Comparison of ENCODE assay signal across 8 mouse cellular contexts in genomic region chr9:120934821-120935633, GRCm38 (mm10). TPM values are rescaled to one million over a fixed set of nuclear protein-coding genes. Genes with fewer than 3 reads are reported as not detected.
DNase-seq lines count a peak whose midpoint lies in the region; ATAC-seq and TF ChIP-seq lines count a peak whose summit lies in the region.

No protein-coding gene starts in this region.

- H3K4me1 ChIP-seq in cortical plate, adult 2 months (ENCODE audit: control insufficient read depth, insufficient read depth, low read length) = peaks cover 11% of the 10 kb centered on the region; the same call in 1 of the 2 replicates
- H3K4me1 ChIP-seq in hindbrain, embryonic 12.5 days = peaks cover 54% of the 10 kb centered on the region
- peaks cover 6 to 29% of the 10 kb centered on the region in 2 experiments for H3K4me1 ChIP-seq in liver, embryonic 14.5 days (replicated peaks; ENCODE audit: control insufficient read depth in 2 of 2, insufficient read depth in 2 of 2, low read length in 1 of 2)

- TF ChIP-seq CTCF in layer of hippocampus, adult 2 months (conservative IDR thresholded peaks at IDR 0.05) = no peak
- TF ChIP-seq CTCF in cortical plate, adult 2 months (IDR thresholded peaks at IDR 0.05; ENCODE audit: extremely low read depth, insufficient read depth, low read length) = no peak
- TF ChIP-seq CTCF in liver, embryonic 14.5 days (IDR thresholded peaks at IDR 0.05; ENCODE audit: low read depth) = no peak

- H3K4me2 ChIP-seq in hindbrain, embryonic 12.5 days (replicated peaks) = peak overlapping the region; percentile 91
- H3K4me2 ChIP-seq in liver, embryonic 14.5 days (ENCODE audit: low read depth) = peak overlapping the region; percentile 82

- peak overlapping the region; percentile 78 for H3K9ac ChIP-seq in hindbrain, embryonic 12.5 days
- peak overlapping the region; percentile 93 for H3K9ac ChIP-seq in liver, embryonic 14.5 days (replicated peaks)

- no peaks in the 10 kb centered on the region for H3K36me3 ChIP-seq in hindbrain, embryonic 12.5 days
- H3K36me3 ChIP-seq in liver, embryonic 14.5 days (replicated peaks; ENCODE audit: control insufficient read depth, insufficient read depth, low read depth) = no peaks in the 10 kb centered on the region; the same call in 1 of the 2 replicates

- no peaks in the 10 kb centered on the region for H3K27me3 ChIP-seq in hindbrain, embryonic 12.5 days
- no peaks in the 10 kb centered on the region for H3K27me3 ChIP-seq in liver, embryonic 14.5 days (ENCODE audit: control insufficient read depth, insufficient read depth, low read length)

- no peaks in the 10 kb centered on the region for H3K9me3 ChIP-seq in hindbrain, embryonic 12.5 days (replicated peaks)
- no peaks in the 10 kb centered on the region for H3K9me3 ChIP-seq in liver, embryonic 14.5 days (ENCODE audit: control insufficient read depth, low read length)

- 13% methylated on average over 14 of the region's 14 CpGs for WGBS in hindbrain, embryonic 12.5 days
- WGBS in liver, embryonic 14.5 days (ENCODE audit: insufficient replicate concordance) = 5% methylated on average over 14 of the region's 14 CpGs

- H3K27ac ChIP-seq in layer of hippocampus, adult 2 months = peak overlapping the region; percentile 86
- no peak overlapping the region for H3K27ac ChIP-seq in cortical plate, adult 2 months (ENCODE audit: insufficient read depth, low read length)
- H3K27ac ChIP-seq in hindbrain, embryonic 12.5 days = peak overlapping the region; percentile 94
- H3K27ac ChIP-seq in liver, embryonic 14.5 days = peak overlapping the region; percentile 66

- ATAC-seq in hindbrain, embryonic 12.5 days (ENCODE audit: low FRiP score) = no peak
- no peak for ATAC-seq in liver, embryonic 14.5 days (ENCODE audit: insufficient read depth)

- no peak for TF ChIP-seq EP300 in liver, embryonic 14.5 days (IDR thresholded peaks at IDR 0.05; ENCODE audit: low read depth)

- DNase-seq in layer of hippocampus, adult 2 months (ENCODE audit: low spot score in 2 of 2) = no peak
- no peak for DNase-seq in layer of hippocampus, adult 8-10 months (ENCODE audit: low spot score in 2 of 2)
- no peak for DNase-seq in liver, embryonic 14.5 days (ENCODE audit: low read depth in 3 of 3, low spot score in 3 of 3)
- no peak for DNase-seq in right cerebral cortex, postnatal 36 days (ENCODE audit: low spot score in 2 of 2)
- DNase-seq in cerebellum, adult 11-12 months = no peak
- DNase-seq in ovary, postnatal 10 days (ENCODE audit: low spot score) = no peak

- TF ChIP-seq POLR2A in cortical plate, adult 2 months (IDR thresholded peaks at IDR 0.05; ENCODE audit: extremely low read depth, insufficient read depth, low read length) = no peak

- H3K4me3 ChIP-seq in layer of hippocampus, adult 2 months = peak overlapping the region; percentile 88
- peak overlapping the region; percentile 97 for H3K4me3 ChIP-seq in cortical plate, adult 2 months (ENCODE audit: insufficient read depth, low read length)
- H3K4me3 ChIP-seq in hindbrain, embryonic 12.5 days = peak overlapping the region; percentile 65
- H3K4me3 ChIP-seq in liver, embryonic 14.5 days (ENCODE audit: insufficient read depth in 1 of 2, low read depth in 2 of 2, low read length in 2 of 2) = peak overlapping the region; percentile 75 to 90

RNA-seq across cellular contexts. Expression of gene Ctnnb1, which starts 6.0 kb away (rescaled TPM):
- 100 to 1,000 TPM; 513 to 546 TPM for total RNA-seq in layer of hippocampus, adult 2 months (2021)
- total RNA-seq in layer of hippocampus, adult 8-10 months (2022) = 100 to 1,000 TPM; 528 to 559 (median 551) TPM
- 198 and 204 TPM in 2 replicates for polyA plus RNA-seq in cortical plate, adult 2 months (2012; rRNA removed)
- 672 and 677 TPM in 2 replicates for polyA plus RNA-seq in hindbrain, embryonic 12.5 days (2016; fragmentation: Nextera tagmentation; extraction: Ambion mirVana)
- polyA plus RNA-seq in liver, embryonic 14.5 days (2012; rRNA removed) = 61.0 and 69.5 TPM in 2 replicates
- polyA plus RNA-seq in liver, embryonic 14.5 days (2014; fragmentation: Nextera tagmentation; extraction: Ambion mirVana) = 105 and 124 TPM in 2 replicates
